Mouse (Mus musculus): ENCODE results near the gene Tacc3.

Gene Tacc3

GRCm38 (mm10) chr5:33723019-33723640, 65.2 kb downstream of the Tacc3 start:
- no peak for DNase-seq (ENCODE audit: low spot score)

- DNase-seq (ENCODE audit: low spot score) = no peak
Measured at GRCm38 (mm10) chr5:33723641-33724465, 65.9 kb downstream of the Tacc3 start.

GRCm38 (mm10) chr5:33726081-33726647, 68.2 kb downstream of the Tacc3 start:
- DNase-seq (ENCODE audit: low spot score) = no peak

GRCm38 (mm10) chr5:33726891-33727290, 69.0 kb downstream of the Tacc3 start:
- DNase-seq (ENCODE audit: low spot score) = no peak

All from MN1 (cell line).